Mouse (Mus musculus) neural tube, embryonic 12.5 days (tissue): ENCODE data around the gene Dnajc27. TPM values are rescaled to one million over a fixed set of nuclear protein-coding genes. Genes with fewer than 3 reads are reported as not detected.

Source experiments
- polyA plus RNA-seq: library from polyadenylated mRNA; unstranded; fragments of >200 nt; fragmentation: Nextera tagmentation; extraction: Ambion mirVana; gene quantifications from 2 replicates; pipeline ENCODE4 v1.2.1, GENCODE M21; 2016

Gene Dnajc27
- polyA plus RNA-seq, 1 experiment from 2014 or later = 13.4 TPM

Other genes starting within 250 kb of the Dnajc27 start
- gene Pomc, start 127.6 kb upstream of the Dnajc27 start, polyA plus RNA-seq = 5.5 and 6.6 TPM in 2 replicates
- gene Efr3b, start 43.7 kb upstream of the Dnajc27 start, polyA plus RNA-seq = 31.2 and 34.7 TPM in 2 replicates
- gene Adcy3, start 50.5 kb downstream of the Dnajc27 start, polyA plus RNA-seq = 7.4 and 8.3 TPM in 2 replicates
- gene Ptrhd1, start 151.4 kb downstream of the Dnajc27 start, polyA plus RNA-seq = 5.3 and 5.4 TPM in 2 replicates
- 12.6 and 13.7 TPM in 2 replicates for gene Cenpo, start 151.7 kb downstream of the Dnajc27 start, polyA plus RNA-seq